Mouse (Mus musculus) heart, embryonic 14.5 days (tissue): Measurements from ENCODE around the gene Nme7. TPM values are rescaled to one million over a fixed set of nuclear protein-coding genes. Genes with fewer than 3 reads are reported as not detected.
A peak's percentile ranks its signal among the peaks of the same experiment; 100 is the strongest.

Experiments used
- ATAC-seq: fragments of 200-750 bp; cut with Nextera tagmentation; 2 replicates; pipeline ENCODE4 v1.8.0; 2017; ENCODE audit warnings: low read depth, moderate TSS enrichment; ENCODE audit not compliant: insufficient number of reproducible peaks, insufficient read depth, low FRiP score
- H3K27ac ChIP-seq, 2 experiments: fragments of 200-500 bp in 1 of 2; fragments of 300-500 bp in 1 of 2; sonication (generic) in 1 of 2; replicated peaks in 1 of 2; 2 replicates each; pipeline ENCODE4 v1.5.1; 2012 to 2014; ENCODE audit warnings: low read depth in 2 of 2, low read length in 2 of 2, control low read depth in 1 of 2, mild to moderate bottlenecking in 1 of 2, mixed read lengths in 1 of 2; ENCODE audit not compliant: control insufficient read depth in 1 of 2, insufficient read depth in 1 of 2
- H3K27me3 ChIP-seq: fragments of 300-500 bp; sonication (generic); 2 replicates; pipeline ENCODE4 v1.6.1; 2014; ENCODE audit warnings: mild to moderate bottlenecking, low read length, control low read depth; ENCODE audit not compliant: control insufficient read depth, insufficient read depth
- H3K36me3 ChIP-seq: fragments of 300-500 bp; sonication (generic); 2 replicates; pipeline ENCODE4 v1.6.1; 2014; ENCODE audit warnings: mild to moderate bottlenecking, control low read depth, low read length, mixed read lengths; ENCODE audit not compliant: control insufficient read depth, insufficient read depth
- H3K4me1 ChIP-seq, 2 experiments: fragments of 200-500 bp in 1 of 2; fragments of 300-500 bp in 1 of 2; sonication (generic) in 1 of 2; 2 replicates each; pipeline ENCODE4 v1.6.1; 2012 to 2014; ENCODE audit warnings: low read length in 2 of 2, control low read depth in 1 of 2, mixed read lengths in 1 of 2; ENCODE audit not compliant: control insufficient read depth in 2 of 2, insufficient read depth in 2 of 2
- H3K4me2 ChIP-seq: fragments of 300-500 bp; sonication (generic); 2 replicates; pipeline ENCODE4 v1.6.1; 2014; ENCODE audit warnings: mild to moderate bottlenecking, low read length
- H3K4me3 ChIP-seq, 2 experiments: fragments of 200-500 bp in 1 of 2; fragments of 300-500 bp in 1 of 2; sonication (generic) in 1 of 2; 2 replicates each; pipeline ENCODE4 v1.5.1; 2012 to 2014; ENCODE audit warnings: low read length in 2 of 2, mild to moderate bottlenecking in 2 of 2, control low read depth in 1 of 2, low read depth in 1 of 2, moderate library complexity in 1 of 2; ENCODE audit not compliant: control insufficient read depth in 1 of 2, insufficient read depth in 1 of 2
- H3K9ac ChIP-seq: fragments of 300-500 bp; sonication (generic); 2 replicates; pipeline ENCODE4 v1.6.1; 2014; ENCODE audit warnings: mild to moderate bottlenecking, low read length
- H3K9me3 ChIP-seq: fragments of 300-500 bp; sonication (generic); 2 replicates; pipeline ENCODE4 v1.6.1; 2016; ENCODE audit warnings: low read length, control low read depth; ENCODE audit not compliant: control insufficient read depth
- WGBS: fragments of 180-500 bp; shearing (Covaris S2); extraction: QIAGEN DNeasy Blood & Tissue Kit; methylation state at CpG from one replicate; pipeline ENCODE4 v1.1.7; 2014; 5-methylcytosine and 5-hydroxymethylcytosine counted together
- polyA plus RNA-seq: library from polyadenylated mRNA; unstranded; fragments of >200 nt; fragmentation: Nextera tagmentation; extraction: Ambion mirVana; gene quantifications from 2 replicates; pipeline ENCODE4 v1.2.1, GENCODE M21; 2014

The Nme7 gene
- 16.7 and 19.4 TPM in 2 replicates for polyA plus RNA-seq

DNA sequence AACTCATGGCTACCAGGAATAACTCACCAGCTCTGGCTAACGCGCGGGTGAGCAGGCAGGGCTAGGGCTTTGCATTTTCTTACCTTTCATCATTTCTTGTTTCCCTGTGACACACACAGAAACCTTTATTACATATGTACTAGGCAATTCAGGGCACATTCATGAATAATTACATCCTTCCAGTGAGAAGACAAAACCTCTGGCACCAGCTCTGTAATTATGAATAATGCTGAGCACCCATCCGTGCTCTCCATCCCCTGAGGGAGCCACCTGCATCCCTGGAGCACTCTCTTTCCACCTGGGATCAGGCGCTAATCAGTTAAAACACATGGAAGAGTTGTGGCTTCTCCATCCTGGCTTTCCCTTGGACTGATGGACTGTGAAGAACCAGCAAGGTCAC lies at the start of gene Nme7:
Gene Nme7 (plus strand): TSS at position 301 of the 400 bp plus-strand sequence.
- no peak for ATAC-seq
- no peaks in the 10 kb centered on the region for H3K27me3 ChIP-seq
- H3K4me2 ChIP-seq = no peak within 1 kb of the TSS
- H3K4me1 ChIP-seq = peaks cover 0 to 4% of the 10 kb centered on the region in 2 experiments; a peak in 2 of 4 replicates
- H3K27ac ChIP-seq = no peak within 1 kb of the TSS
- H3K9me3 ChIP-seq = no peaks in the 10 kb centered on the region
- H3K4me3 ChIP-seq = no peak within 1 kb of the TSS
- 85% methylated on average over 5 of the region's 5 CpGs for WGBS
- no peak within 1 kb of the TSS for H3K9ac ChIP-seq
- peaks cover 50% of the 10 kb centered on the region for H3K36me3 ChIP-seq

GRCm38 (mm10) chr1:164254836-164255235 lies 49.1 kb upstream of the Nme7 start:
- ATAC-seq = no peak
- Histone ChIP-seq H3K4me2 (no peak overlapping the region), H3K4me1 (peaks cover 5 to 17% of the 10 kb centered on the region in 2 experiments; a peak in 3 of 4 replicates), H3K27ac (no peak overlapping the region), H3K4me3 (no peak overlapping the region), H3K9me3 (no peaks in the 10 kb centered on the region), H3K27me3 (no peaks in the 10 kb centered on the region), H3K9ac (no peak overlapping the region), H3K36me3 (peaks cover 9% of the 10 kb centered on the region)
- 57% methylated on average over 3 of the region's 3 CpGs for WGBS

DNA sequence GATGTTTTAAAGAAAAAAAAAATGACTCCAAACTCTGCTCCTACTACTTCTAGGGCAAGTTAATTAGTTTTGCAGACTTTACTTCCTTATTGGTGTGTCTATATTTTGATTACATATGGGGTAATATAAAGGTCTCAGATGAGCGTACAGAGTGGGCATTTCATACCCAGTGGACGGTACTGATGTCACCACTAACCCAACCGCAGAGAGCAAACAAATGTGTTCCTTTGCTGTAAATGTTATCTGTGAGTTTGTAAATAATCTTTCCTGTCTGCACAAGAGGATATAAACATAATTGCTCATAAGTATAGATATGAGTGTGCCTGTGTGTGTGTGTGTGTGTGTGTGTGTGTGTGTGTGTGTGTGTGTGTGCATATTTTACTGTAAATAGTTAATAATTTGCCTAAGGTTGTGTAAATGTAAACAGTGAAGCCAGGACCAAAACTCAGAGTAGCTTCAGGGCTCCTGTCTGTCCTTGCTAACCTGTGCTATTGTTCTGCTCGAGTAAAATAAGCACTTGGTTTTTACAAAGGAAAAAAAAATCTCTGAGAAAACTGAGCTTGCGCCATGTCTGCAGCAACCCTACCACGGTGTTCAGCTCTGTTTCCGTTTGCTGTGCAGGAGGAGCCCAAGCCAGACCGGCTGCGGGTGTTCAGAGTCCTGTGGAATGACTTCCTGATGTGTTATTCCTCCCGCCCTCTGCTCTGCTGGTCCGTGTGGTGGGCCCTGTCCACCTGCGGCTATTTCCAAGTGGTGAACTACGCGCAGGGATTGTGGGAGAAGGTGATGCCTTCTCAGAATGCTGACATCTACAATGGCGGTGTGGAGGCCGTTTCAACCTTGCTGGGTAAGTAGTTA lies 43.5 kb upstream of the Nme7 start:
- H3K4me3 ChIP-seq = no peak overlapping the region
- H3K9me3 ChIP-seq = no peaks in the 10 kb centered on the region
- no peak overlapping the region for H3K9ac ChIP-seq
- no peak overlapping the region for H3K4me2 ChIP-seq
- 79% methylated on average over 16 of the region's 16 CpGs for WGBS
- H3K27ac ChIP-seq = no peak overlapping the region
- peaks cover 43% of the 10 kb centered on the region for H3K36me3 ChIP-seq
- H3K4me1 ChIP-seq = peaks cover 0 to 4% of the 10 kb centered on the region in 2 experiments; a peak in 2 of 4 replicates
- H3K27me3 ChIP-seq = no peaks in the 10 kb centered on the region
- ATAC-seq = no peak

GRCm38 (mm10) chr1:164261553-164261952 lies 42.4 kb upstream of the Nme7 start:
- Histone ChIP-seq H3K4me2 (no peak overlapping the region), H3K36me3 (peaks cover 43% of the 10 kb centered on the region), H3K9ac (no peak overlapping the region), H3K4me3 (no peak overlapping the region), H3K9me3 (no peaks in the 10 kb centered on the region), H3K27me3 (no peaks in the 10 kb centered on the region), H3K27ac (no peak overlapping the region), H3K4me1 (peaks cover 0 to 4% of the 10 kb centered on the region in 2 experiments; a peak in 2 of 4 replicates)
- 75% methylated on average over 7 of the region's 7 CpGs for WGBS
- no peak for ATAC-seq

DNA sequence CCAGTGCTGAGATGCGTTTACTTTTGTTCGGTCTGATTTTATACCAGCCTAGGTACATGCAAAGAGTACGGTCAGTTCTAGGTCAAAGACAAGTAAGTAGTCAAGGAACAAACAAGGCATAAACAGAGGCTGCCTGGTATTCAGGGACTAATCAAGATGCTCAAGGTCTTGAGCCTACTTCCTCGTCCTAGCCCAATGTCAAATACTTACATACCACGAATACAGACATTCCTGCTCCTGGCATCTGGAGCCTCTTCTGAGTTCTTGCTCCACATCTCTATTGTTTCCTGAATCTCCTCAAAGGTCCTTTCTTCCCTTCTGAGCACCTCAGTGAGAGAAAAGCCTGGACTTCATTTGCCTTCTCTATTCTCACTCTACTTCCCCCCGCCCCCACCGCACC lies 33.0 kb upstream of the Nme7 start:
- Histone ChIP-seq H3K4me1 (no peaks in the 10 kb centered on the region), H3K4me2 (no peak overlapping the region), H3K9ac (no peak overlapping the region), H3K36me3 (no peaks in the 10 kb centered on the region), H3K4me3 (no peak overlapping the region), H3K27ac (no peak overlapping the region), H3K27me3 (no peaks in the 10 kb centered on the region), H3K9me3 (no peaks in the 10 kb centered on the region)
- 83% methylated on average over 7 of the region's 7 CpGs for WGBS
- ATAC-seq = no peak

- no peak for ATAC-seq
- WGBS = 66% methylated on average over 6 of the region's 6 CpGs
- no peak overlapping the region for H3K4me2 ChIP-seq
- H3K36me3 ChIP-seq = no peaks in the 10 kb centered on the region
- H3K27ac ChIP-seq = no peak overlapping the region
- no peaks in the 10 kb centered on the region for H3K27me3 ChIP-seq
- H3K9me3 ChIP-seq = no peaks in the 10 kb centered on the region
- no peak overlapping the region for H3K4me3 ChIP-seq
- H3K9ac ChIP-seq = no peak overlapping the region
- no peaks in the 10 kb centered on the region for H3K4me1 ChIP-seq
Measured at GRCm38 (mm10) chr1:164273659-164274058, 30.3 kb upstream of the Nme7 start.

- no peaks in the 10 kb centered on the region for H3K9me3 ChIP-seq
- peak within 1 kb of the TSS; percentile 76 for H3K9ac ChIP-seq
- H3K4me1 ChIP-seq = no peaks in the 10 kb centered on the region
- peak within 1 kb of the TSS; percentile 61 to 89 for H3K4me3 ChIP-seq
- peak within 1 kb of the TSS; percentile 87 for H3K4me2 ChIP-seq
- peak; percentile 91 for ATAC-seq
- under 1% methylated on average over 31 of the region's 31 CpGs for WGBS
- peaks cover under 1% of the 10 kb centered on the region; the same call in 1 of the 2 replicates for H3K36me3 ChIP-seq
- no peaks in the 10 kb centered on the region for H3K27me3 ChIP-seq
- peak within 1 kb of the TSS in 1 of 2 experiments; percentile 39; a peak in 1 of 4 replicates for H3K27ac ChIP-seq
Measured at GRCm38 (mm10) chr1:164275455-164275954, 28.4 kb upstream of the Nme7 start, which contains the start of gene Ccdc181. Ccdc181 (plus strand) TSS chr1:164275585.
